Mouse (Mus musculus) heart, postnatal 0 days (tissue): ENCODE measurements at regions not wholly inside any gene's neighbourhood (a gene's known extent, or its start where the extent isn't known, plus 50 kb on each side); places are given as distances from the start of the nearest gene placed in this dataset.

ENCODE experiments used
- CTCF ChIP-seq: IDR thresholded peaks from 2 replicates; pipeline ENCODE4 v1.5.1; 2016; ENCODE audit warnings: antibody characterized with exemption, control low read depth, low read depth
- EP300 ChIP-seq: IDR thresholded peaks from 2 replicates; pipeline ENCODE4 v1.6.1; 2016; ENCODE audit warnings: antibody characterized with exemption, low read depth

- TF ChIP-seq EP300 = no peak
- TF ChIP-seq CTCF = peak; percentile 52
These were observed 88.0 kb upstream of the Zfp644 start for GRCm38 (mm10) chr5:106785065-106785464.
